Mouse (Mus musculus) brown adipose tissue, adult 24 weeks (tissue): ENCODE data around the gene Cxcl9. TPM values are rescaled to one million over a fixed set of nuclear protein-coding genes. Genes with fewer than 3 reads are reported as not detected.

Experiments
- H3K27ac ChIP-seq: fragments of 200-500 bp; replicated peaks from 2 replicates; pipeline ENCODE4 v1.5.1; 2012; ENCODE audit warnings: low read depth, mild to moderate bottlenecking, low read length
- H3K4me1 ChIP-seq: fragments of 200-500 bp; 2 replicates; pipeline ENCODE4 v1.6.1; 2012; ENCODE audit warnings: low read length, mixed read lengths; ENCODE audit not compliant: control insufficient read depth, insufficient read depth, insufficient read length
- H3K4me3 ChIP-seq: fragments of 200-500 bp; 2 replicates; pipeline ENCODE4 v1.5.1; 2012; ENCODE audit warnings: low read depth, mild to moderate bottlenecking, low read length, moderate library complexity; ENCODE audit not compliant: insufficient read depth
- polyA plus RNA-seq: library from polyadenylated mRNA; stranded (reverse); fragments of >200 nt; gene quantifications from 2 replicates; pipeline ENCODE4 v1.2.4, GENCODE M21; 2012; ENCODE audit not compliant: missing spikeins, insufficient read depth, insufficient read length

Gene Cxcl9
- polyA plus RNA-seq, 1 experiment: 15.5 TPM

GRCm38 (mm10) chr5:92321631-92322400 is 6.1 kb downstream of the Cxcl9 start:
- Histone ChIP-seq H3K4me1 (peaks cover 18% of the 10 kb centered on the region; the same call in 1 of the 2 replicates), H3K27ac (peak overlapping the region; percentile 100), H3K4me3 (no peak overlapping the region)

- Histone ChIP-seq H3K4me3 (no peak overlapping the region), H3K4me1 (peaks cover 13% of the 10 kb centered on the region; the same call in 1 of the 2 replicates), H3K27ac (peak overlapping the region; percentile 65; the same call in 1 of the 2 replicates)
These were observed 9.3 kb downstream of the Cxcl9 start for GRCm38 (mm10) chr5:92318596-92318995.

GRCm38 (mm10) chr5:92318119-92318518 is 9.8 kb downstream of the Cxcl9 start:
- H3K4me3 ChIP-seq: no peak overlapping the region
- peak overlapping the region; percentile 65 for H3K27ac ChIP-seq
- H3K4me1 ChIP-seq: peaks cover 11% of the 10 kb centered on the region; the same call in 1 of the 2 replicates

DNA sequence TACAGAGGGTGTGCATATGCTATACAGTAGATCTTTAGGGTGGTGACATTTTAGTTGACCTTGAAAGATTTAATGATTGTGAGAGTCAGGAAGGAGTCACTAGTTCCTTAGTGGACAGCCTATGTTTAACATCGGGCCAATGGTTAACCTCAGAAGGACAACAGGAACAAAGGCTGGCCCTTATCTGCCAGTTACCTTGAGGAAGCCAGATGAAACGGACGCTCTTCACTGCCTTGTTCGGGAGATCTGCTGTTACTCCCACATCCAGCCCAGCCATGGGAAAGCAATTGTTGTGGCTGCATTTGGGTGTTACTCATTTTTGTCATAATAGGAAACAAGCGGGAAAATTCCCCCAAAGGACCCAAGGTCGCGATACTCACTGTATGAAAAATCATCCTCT is 14.1 kb downstream of the Cxcl9 start:
- Histone ChIP-seq H3K4me3 (no peak overlapping the region), H3K4me1 (peaks cover 4% of the 10 kb centered on the region), H3K27ac (no peak overlapping the region)

DNA sequence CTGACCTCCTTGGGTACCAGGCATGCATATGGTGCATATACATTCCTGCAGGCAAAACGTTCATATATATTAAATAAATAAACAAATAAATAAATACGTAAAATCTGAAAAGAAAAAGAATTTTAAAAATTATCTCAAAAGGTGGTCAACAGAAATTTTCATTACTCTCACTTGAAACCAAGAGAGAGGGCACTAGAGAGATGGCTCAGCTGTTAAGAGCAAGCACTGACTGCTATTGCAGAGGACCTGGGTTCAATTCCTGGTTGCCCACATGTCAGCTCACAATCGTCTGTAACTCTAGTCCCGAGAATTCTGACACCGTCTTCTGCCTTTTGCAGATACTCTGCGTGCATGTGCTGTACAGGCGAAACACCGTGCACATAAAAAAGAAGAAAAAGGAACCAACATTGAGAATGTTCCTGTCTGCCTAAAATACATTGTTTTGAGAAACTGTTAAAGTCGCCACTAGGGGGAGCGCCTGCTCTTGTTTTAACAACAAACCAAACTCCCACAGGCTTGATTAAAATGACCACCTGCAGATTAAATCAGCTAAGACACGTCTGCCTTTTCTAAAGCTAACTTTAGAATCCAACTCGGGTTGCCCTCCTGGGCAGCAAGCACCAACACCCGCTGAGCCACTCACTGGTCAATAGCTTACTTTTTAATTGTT is 15.7 kb downstream of the Cxcl9 start:
- no peak overlapping the region for H3K4me3 ChIP-seq
- H3K4me1 ChIP-seq: peaks cover 2% of the 10 kb centered on the region; the same call in 1 of the 2 replicates
- no peak overlapping the region for H3K27ac ChIP-seq

DNA sequence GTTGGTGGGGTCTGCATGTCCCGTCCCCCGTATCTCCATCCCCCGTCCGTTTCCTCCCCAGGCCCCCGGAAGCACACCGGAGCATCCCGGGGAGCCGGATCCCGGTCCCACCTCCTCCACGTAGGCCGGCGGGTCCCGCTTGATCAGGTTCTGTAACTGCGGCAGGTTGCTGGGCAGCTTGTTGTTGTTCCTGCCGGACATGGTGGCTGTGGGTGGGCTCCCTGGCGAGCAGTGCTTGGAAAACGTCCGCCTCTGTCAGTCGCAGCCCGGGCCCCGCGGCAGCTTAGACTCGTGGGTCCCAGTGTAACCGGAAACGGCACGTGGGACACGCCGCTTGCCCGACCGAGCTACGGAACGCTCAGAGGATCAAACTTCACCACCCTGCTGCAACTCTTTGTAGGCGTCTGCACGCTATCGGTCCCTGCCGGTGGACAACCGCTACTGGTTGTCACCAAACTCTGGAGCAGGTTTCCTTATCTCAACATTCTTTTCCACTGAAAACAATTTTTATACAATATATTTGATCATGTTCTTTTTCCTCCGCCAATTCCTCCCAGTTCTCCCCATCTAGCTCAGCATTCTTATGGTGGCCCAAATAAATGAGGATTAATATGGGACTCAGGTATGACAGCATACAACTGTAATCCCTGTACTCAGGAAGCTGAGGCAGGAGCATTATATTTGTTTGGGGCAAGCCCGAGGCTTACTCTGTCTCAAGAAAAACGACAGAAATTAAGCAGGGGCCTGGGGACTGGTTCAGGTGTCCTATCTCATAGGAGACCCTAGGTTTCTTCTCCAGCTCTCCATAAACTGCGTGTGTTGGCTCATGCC is 18.0 kb downstream of the Cxcl9 start, which contains the start of gene Sdad1:
Gene Sdad1, minus strand, starts transcription at position 799 of the 831 bp plus-strand sequence.
- H3K4me1 ChIP-seq: peaks cover 2% of the 10 kb centered on the region; the same call in 1 of the 2 replicates
- H3K27ac ChIP-seq: peak within 1 kb of the TSS; percentile 45; the same call in 1 of the 2 replicates
- H3K4me3 ChIP-seq: peak within 1 kb of the TSS; percentile 89

DNA sequence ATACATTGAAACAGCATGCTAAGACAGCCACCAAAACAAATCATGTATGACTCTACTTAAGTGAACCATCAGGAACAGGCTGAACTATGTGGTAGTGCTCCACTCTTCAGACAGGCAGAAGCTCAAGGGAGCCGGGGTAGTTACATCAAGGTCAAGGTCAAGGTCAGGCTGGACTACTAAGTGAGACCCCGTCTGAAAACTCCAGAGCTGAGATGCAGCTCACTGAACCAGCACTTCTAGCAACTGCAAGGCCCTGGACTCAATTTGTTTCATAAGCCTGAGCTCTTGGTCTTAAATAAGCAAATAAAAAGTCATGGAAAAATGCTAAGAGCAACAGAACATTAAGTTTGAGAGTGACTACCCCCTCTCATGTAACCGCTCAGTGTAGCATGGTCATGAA is 23.6 kb downstream of the Cxcl9 start:
- H3K27ac ChIP-seq: no peak overlapping the region
- H3K4me1 ChIP-seq: no peaks in the 10 kb centered on the region; the same call in 1 of the 2 replicates
- H3K4me3 ChIP-seq: no peak overlapping the region

DNA sequence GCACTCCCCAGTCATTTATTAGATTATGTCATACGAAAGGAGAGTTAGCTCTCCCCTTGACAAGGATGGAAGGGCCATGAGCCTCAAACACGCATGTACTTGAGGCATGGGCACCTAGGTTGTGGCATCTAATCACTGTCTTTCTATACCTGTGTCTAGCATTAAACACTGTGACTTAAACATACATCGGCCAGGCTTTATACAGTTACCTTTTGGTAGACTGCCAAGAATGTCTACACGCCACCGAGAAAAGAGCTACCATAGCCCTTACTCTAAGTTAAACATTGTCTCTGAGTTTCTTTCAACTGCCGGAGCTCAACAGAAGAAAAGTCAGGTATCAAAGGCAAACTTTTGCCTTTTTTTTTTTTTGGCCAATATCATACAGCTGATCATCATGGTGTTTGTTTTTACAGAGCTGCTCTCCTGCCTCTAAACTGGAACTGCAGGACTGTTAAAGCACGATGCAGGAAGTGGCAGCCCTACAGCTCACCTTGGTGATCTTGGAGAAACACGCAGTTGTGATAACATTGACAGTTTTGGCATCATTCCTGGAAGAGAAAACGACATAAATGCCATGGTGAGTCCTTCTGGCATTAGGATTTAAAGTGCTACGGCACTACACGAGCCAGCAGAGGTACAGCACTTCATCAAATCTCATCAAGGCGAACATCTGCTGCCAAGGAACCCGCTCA is 25.6 kb downstream of the Cxcl9 start:
- no peak overlapping the region for H3K27ac ChIP-seq

DNA sequence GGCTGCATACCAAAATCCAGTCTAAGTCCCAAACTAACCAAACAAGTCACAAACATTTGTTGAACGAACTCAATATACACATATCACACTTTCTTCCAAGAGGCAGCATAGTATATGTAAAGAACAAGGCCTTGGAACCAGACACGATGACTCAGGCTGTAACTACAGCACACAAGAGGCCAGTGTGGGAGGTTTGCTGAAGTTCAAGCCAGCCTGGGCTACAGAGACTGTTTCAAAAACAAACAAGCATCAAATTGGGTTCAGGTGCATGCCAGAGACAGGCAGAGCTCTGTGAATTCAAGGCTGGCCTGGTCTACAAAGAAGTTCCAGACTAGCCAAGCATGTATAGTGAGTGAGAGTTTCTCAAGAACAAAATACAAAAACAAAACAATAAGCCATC is 33.4 kb downstream of the Cxcl9 start:
- Histone ChIP-seq H3K27ac (no peak overlapping the region), H3K4me3 (no peak overlapping the region), H3K4me1 (no peaks in the 10 kb centered on the region)

More for the DNA sequence above, 25.6 kb downstream of the Cxcl9 start:
- H3K4me1 ChIP-seq: no peaks in the 10 kb centered on the region
- no peak overlapping the region for H3K4me3 ChIP-seq

DNA sequence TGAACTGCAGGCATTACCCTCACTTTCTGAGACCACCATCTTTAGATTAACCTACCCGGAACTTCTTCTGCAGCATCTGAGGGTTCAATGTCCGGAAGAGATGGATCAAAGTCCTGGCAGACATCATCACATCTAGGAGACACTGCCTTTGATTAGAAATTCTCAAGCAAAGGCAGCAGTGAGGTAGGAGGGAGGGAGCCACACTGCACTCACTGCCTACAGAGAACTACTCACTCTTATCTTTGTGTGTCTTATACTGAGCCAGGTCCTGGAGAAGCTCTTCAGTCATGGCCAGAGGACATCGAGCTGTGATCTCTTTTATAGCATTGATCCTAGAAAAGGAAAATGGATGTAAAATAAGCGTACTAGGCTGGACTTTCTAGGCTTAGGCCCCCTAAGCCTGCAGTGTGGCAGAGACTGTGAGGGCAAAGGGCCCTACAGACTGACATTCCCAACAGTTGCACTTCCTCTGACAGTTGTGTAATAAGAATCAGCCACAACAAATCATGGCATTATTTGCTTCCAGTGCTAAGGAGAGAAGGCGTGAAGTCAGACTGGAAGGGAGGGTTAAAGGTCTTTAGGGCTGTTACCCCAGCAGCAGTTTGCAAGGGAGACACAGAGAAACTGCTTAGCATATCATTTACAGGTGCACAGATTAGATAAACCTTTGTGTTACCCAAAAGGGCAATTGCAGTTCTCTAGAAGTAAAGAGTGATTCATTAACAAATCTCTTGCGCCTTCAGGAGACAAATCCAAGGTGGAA is 36.0 kb downstream of the Cxcl9 start:
- Histone ChIP-seq H3K4me1 (no peaks in the 10 kb centered on the region), H3K27ac (no peak overlapping the region), H3K4me3 (no peak overlapping the region)

DNA sequence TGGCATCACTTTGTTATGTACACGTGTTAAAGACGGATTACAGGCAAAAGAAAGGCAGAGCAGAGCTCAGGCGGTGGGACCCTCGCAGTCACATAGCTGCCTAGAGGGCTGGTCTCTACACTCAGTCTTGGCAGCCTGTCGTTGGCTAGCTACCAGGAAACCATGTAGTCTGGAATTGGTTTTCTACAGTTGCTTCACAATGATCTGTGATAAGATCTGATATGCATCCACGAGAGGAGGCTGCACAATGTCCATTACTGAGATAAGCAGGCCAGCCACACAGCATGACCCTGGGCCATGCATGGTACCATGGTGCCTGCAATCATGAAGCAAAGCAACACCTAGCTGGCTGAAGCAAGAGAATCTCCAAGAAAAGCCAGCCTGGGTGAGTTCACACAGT is 40.0 kb downstream of the Cxcl9 start:
- Histone ChIP-seq H3K4me3 (no peak overlapping the region), H3K4me1 (peaks cover 4% of the 10 kb centered on the region; the same call in 1 of the 2 replicates), H3K27ac (no peak overlapping the region)

DNA sequence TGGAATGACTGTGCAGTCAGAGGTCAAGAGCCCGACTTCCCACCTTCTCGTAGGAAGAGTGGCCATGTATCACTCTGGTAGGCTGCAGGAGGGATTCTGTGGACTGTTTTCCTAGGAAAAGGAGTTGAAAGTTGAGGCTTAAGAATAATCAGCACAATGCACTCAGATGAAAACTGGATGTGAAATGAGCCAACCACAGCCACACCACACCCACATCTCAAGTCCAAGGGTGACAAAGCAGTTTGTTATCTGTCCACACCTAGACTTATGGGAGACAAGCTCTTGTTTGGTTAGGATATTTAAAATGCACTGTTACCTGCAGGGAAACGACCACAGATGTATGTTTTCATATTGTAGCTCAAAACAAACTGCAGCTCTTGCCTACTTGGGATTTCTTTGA is 44.8 kb downstream of the Cxcl9 start:
- Histone ChIP-seq H3K27ac (peak overlapping the region; percentile 12; the same call in 1 of the 2 replicates), H3K4me1 (peaks cover 4% of the 10 kb centered on the region; the same call in 1 of the 2 replicates), H3K4me3 (no peak overlapping the region)

DNA sequence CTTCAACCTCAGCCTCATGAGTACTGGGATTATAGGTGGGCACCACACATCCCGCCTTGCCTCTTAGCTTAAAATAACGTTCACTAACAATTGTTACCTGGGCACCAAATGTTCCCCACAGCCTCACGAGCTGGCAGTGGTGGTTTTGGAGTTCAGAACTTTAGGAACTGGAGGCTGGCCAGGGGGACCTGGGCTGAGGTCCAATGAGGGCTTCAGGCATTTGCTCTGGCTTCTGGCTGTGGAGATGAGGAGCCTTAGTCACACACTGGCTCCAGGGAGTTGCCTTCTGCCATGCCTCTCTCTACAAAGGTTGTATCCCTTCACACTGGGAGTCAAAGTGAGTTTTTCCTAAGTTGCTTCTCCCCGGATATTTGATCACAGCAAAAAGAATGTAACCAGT is 45.3 kb downstream of the Cxcl9 start:
- Histone ChIP-seq H3K4me3 (no peak overlapping the region), H3K27ac (0 out of 2 replicates have a peak overlapping the region, but pooled peaks have one; percentile 12), H3K4me1 (peaks cover 4% of the 10 kb centered on the region; the same call in 1 of the 2 replicates)
